Mouse (Mus musculus): ENCODE measurements around the gene Hic1. TPM values are rescaled to one million over a fixed set of nuclear protein-coding genes. Genes with fewer than 3 reads are reported as not detected.
A peak's percentile ranks its signal among the peaks of the same experiment; 100 is the strongest.

Hic1 gene
- total RNA-seq, 1 experiment from 2014 or later: 9.9 TPM

- peak; percentile 56 for DNase-seq
These were observed 22.0 kb downstream of the Hic1 start for GRCm38 (mm10) chr11:75147106-75147845.

- no peak for DNase-seq
These were observed 23.5 kb downstream of the Hic1 start for GRCm38 (mm10) chr11:75145841-75146240.

- no peak for DNase-seq
These were observed 26.6 kb downstream of the Hic1 start for GRCm38 (mm10) chr11:75142749-75143148.

GRCm38 (mm10) chr11:75141913-75142312 is 27.4 kb downstream of the Hic1 start:
- DNase-seq: no peak

- DNase-seq: no peak
These were observed 28.3 kb downstream of the Hic1 start for GRCm38 (mm10) chr11:75141038-75141437.

- no peak for DNase-seq
These were observed 28.9 kb downstream of the Hic1 start for GRCm38 (mm10) chr11:75140431-75140830.

- DNase-seq: peak; percentile 46
These were observed 30.0 kb downstream of the Hic1 start for GRCm38 (mm10) chr11:75139122-75139963.

- DNase-seq: peak; percentile 34
These were observed 32.5 kb downstream of the Hic1 start for GRCm38 (mm10) chr11:75136666-75137398.

GRCm38 (mm10) chr11:75135358-75135757 is 34.0 kb downstream of the Hic1 start:
- DNase-seq: no peak

GRCm38 (mm10) chr11:75134485-75135068 is 34.7 kb downstream of the Hic1 start:
- no peak for DNase-seq

- no peak for DNase-seq
These were observed 35.4 kb downstream of the Hic1 start for GRCm38 (mm10) chr11:75133951-75134350.

- no peak for DNase-seq
These were observed 35.9 kb downstream of the Hic1 start for GRCm38 (mm10) chr11:75133391-75133790.

- DNase-seq: peak; percentile 45
These were observed 37.0 kb downstream of the Hic1 start for GRCm38 (mm10) chr11:75132278-75132677.

- DNase-seq: no peak
These were observed 38.0 kb downstream of the Hic1 start for GRCm38 (mm10) chr11:75131300-75131699.

GRCm38 (mm10) chr11:75129481-75129880 is 39.8 kb downstream of the Hic1 start:
- no peak for DNase-seq

- DNase-seq: no peak
These were observed 42.9 kb downstream of the Hic1 start for GRCm38 (mm10) chr11:75126384-75126783.

GRCm38 (mm10) chr11:75124406-75124805 is 44.9 kb downstream of the Hic1 start:
- no peak for DNase-seq

- DNase-seq: no peak
These were observed 48.0 kb downstream of the Hic1 start for GRCm38 (mm10) chr11:75121348-75121747.

- no peak for DNase-seq
These were observed 49.5 kb downstream of the Hic1 start for GRCm38 (mm10) chr11:75119841-75120240.

- DNase-seq: no peak
These were observed 50.0 kb downstream of the Hic1 start for GRCm38 (mm10) chr11:75119298-75119697.

GRCm38 (mm10) chr11:75118141-75118540 is 51.2 kb downstream of the Hic1 start:
- no peak for DNase-seq

GRCm38 (mm10) chr11:75116379-75116778 is 52.9 kb downstream of the Hic1 start:
- no peak for DNase-seq
